Mouse (Mus musculus): Measurements from ENCODE around the gene Itk.

GRCm38 (mm10) chr11:46304093-46304492, 85.2 kb downstream of the Itk start:
- no peak for TF ChIP-seq CTCF (IDR thresholded peaks at IDR 0.05; ENCODE audit: extremely low read depth, insufficient read depth, insufficient read length, insufficient replicate concordance)
- TF ChIP-seq POLR2A (IDR thresholded peaks at IDR 0.05; ENCODE audit: low read depth, low read length): no peak
